Mouse (Mus musculus): Measurements from ENCODE around the gene Axin2. TPM values are rescaled to one million over a fixed set of nuclear protein-coding genes. Genes with fewer than 3 reads are reported as not detected.

The Axin2 gene
- polyA plus RNA-seq, 2 experiments: 0.15 to 0.85 TPM

- WGBS (ENCODE audit: insufficient replicate concordance): 67% methylated on average over 17 of the region's 18 CpGs
Observed at GRCm38 (mm10) chr11:108935128-108935868, 15.1 kb downstream of the Axin2 start.

GRCm38 (mm10) chr11:108936016-108936792, 16.1 kb downstream of the Axin2 start:
- Histone ChIP-seq H3K4me2 (ENCODE audit: low read depth) (no peak overlapping the region), H3K36me3 (replicated peaks; ENCODE audit: control insufficient read depth, insufficient read depth, low read depth) (no peaks in the 10 kb centered on the region), H3K9me3 (ENCODE audit: control insufficient read depth, low read length) (no peaks in the 10 kb centered on the region), H3K4me3 (ENCODE audit: insufficient read depth in 1 of 2, low read depth in 2 of 2, low read length in 2 of 2) (no peak overlapping the region), H3K4me1 (replicated peaks; ENCODE audit: control insufficient read depth in 2 of 2, insufficient read depth in 2 of 2, low read length in 1 of 2) (no peaks in the 10 kb centered on the region), H3K27me3 (ENCODE audit: control insufficient read depth, insufficient read depth, low read length) (no peaks in the 10 kb centered on the region), H3K9ac (replicated peaks) (no peak overlapping the region), H3K27ac (no peak overlapping the region)
- TF ChIP-seq EP300 (IDR thresholded peaks at IDR 0.05; ENCODE audit: low read depth): no peak
- 58% methylated on average over 18 of the region's 18 CpGs for WGBS (ENCODE audit: insufficient replicate concordance)
- ATAC-seq (ENCODE audit: insufficient read depth) (no peak), DNase-seq (ENCODE audit: low read depth in 3 of 3, low spot score in 3 of 3) (no peak)

More at GRCm38 (mm10) chr11:108935128-108935868, 15.1 kb downstream of the Axin2 start:
- no peaks in the 10 kb centered on the region for H3K27me3 ChIP-seq (ENCODE audit: control insufficient read depth, insufficient read depth, low read length)
- H3K9me3 ChIP-seq (ENCODE audit: control insufficient read depth, low read length): no peaks in the 10 kb centered on the region
- no peak for DNase-seq (ENCODE audit: low read depth in 3 of 3, low spot score in 3 of 3)
- no peak overlapping the region for H3K4me2 ChIP-seq (ENCODE audit: low read depth)
- no peak overlapping the region for H3K27ac ChIP-seq
- H3K36me3 ChIP-seq (replicated peaks; ENCODE audit: control insufficient read depth, insufficient read depth, low read depth): no peaks in the 10 kb centered on the region
- TF ChIP-seq CTCF (IDR thresholded peaks at IDR 0.05; ENCODE audit: low read depth) (no peak), EP300 (IDR thresholded peaks at IDR 0.05; ENCODE audit: low read depth) (no peak)
- ATAC-seq (ENCODE audit: insufficient read depth): no peak
- no peak overlapping the region for H3K4me3 ChIP-seq (ENCODE audit: insufficient read depth in 1 of 2, low read depth in 2 of 2, low read length in 2 of 2)
- H3K4me1 ChIP-seq (replicated peaks; ENCODE audit: control insufficient read depth in 2 of 2, insufficient read depth in 2 of 2, low read length in 1 of 2): no peaks in the 10 kb centered on the region
- no peak overlapping the region for H3K9ac ChIP-seq (replicated peaks)

GRCm38 (mm10) chr11:108940655-108941412, 20.7 kb downstream of the Axin2 start:
- no peaks in the 10 kb centered on the region for H3K4me1 ChIP-seq (replicated peaks; ENCODE audit: control insufficient read depth in 2 of 2, insufficient read depth in 2 of 2, low read length in 1 of 2)
- H3K9ac ChIP-seq (replicated peaks): no peak overlapping the region
- H3K27me3 ChIP-seq (ENCODE audit: control insufficient read depth, insufficient read depth, low read length): no peaks in the 10 kb centered on the region
- H3K4me3 ChIP-seq (ENCODE audit: insufficient read depth in 1 of 2, low read depth in 2 of 2, low read length in 2 of 2): no peak overlapping the region
- H3K4me2 ChIP-seq (ENCODE audit: low read depth): no peak overlapping the region
- TF ChIP-seq CTCF (IDR thresholded peaks at IDR 0.05; ENCODE audit: low read depth) (no peak), EP300 (IDR thresholded peaks at IDR 0.05; ENCODE audit: low read depth) (no peak)
- ATAC-seq (ENCODE audit: insufficient read depth) (no peak), DNase-seq (ENCODE audit: low read depth in 3 of 3, low spot score in 3 of 3) (no peak)
- no peaks in the 10 kb centered on the region for H3K36me3 ChIP-seq (replicated peaks; ENCODE audit: control insufficient read depth, insufficient read depth, low read depth)
- 75% methylated on average over 19 of the region's 19 CpGs for WGBS (ENCODE audit: insufficient replicate concordance)
- H3K27ac ChIP-seq: no peak overlapping the region
- H3K9me3 ChIP-seq (ENCODE audit: control insufficient read depth, low read length): no peaks in the 10 kb centered on the region

- DNase-seq (ENCODE audit: low read depth in 3 of 3, low spot score in 3 of 3) (no peak), ATAC-seq (ENCODE audit: insufficient read depth) (no peak)
- no peak overlapping the region for H3K4me2 ChIP-seq (ENCODE audit: low read depth)
- no peaks in the 10 kb centered on the region for H3K36me3 ChIP-seq (replicated peaks; ENCODE audit: control insufficient read depth, insufficient read depth, low read depth)
- no peak overlapping the region for H3K27ac ChIP-seq
- WGBS (ENCODE audit: insufficient replicate concordance): 78% methylated on average over 18 of the region's 18 CpGs
- H3K9me3 ChIP-seq (ENCODE audit: control insufficient read depth, low read length): no peaks in the 10 kb centered on the region
- H3K4me1 ChIP-seq (replicated peaks; ENCODE audit: control insufficient read depth in 2 of 2, insufficient read depth in 2 of 2, low read length in 1 of 2): no peaks in the 10 kb centered on the region
- TF ChIP-seq EP300 (IDR thresholded peaks at IDR 0.05; ENCODE audit: low read depth) (no peak), CTCF (IDR thresholded peaks at IDR 0.05; ENCODE audit: low read depth) (no peak)
- no peaks in the 10 kb centered on the region for H3K27me3 ChIP-seq (ENCODE audit: control insufficient read depth, insufficient read depth, low read length)
- no peak overlapping the region for H3K4me3 ChIP-seq (ENCODE audit: insufficient read depth in 1 of 2, low read depth in 2 of 2, low read length in 2 of 2)
- H3K9ac ChIP-seq (replicated peaks): no peak overlapping the region
Observed at GRCm38 (mm10) chr11:108941836-108942235, 21.7 kb downstream of the Axin2 start.

GRCm38 (mm10) chr11:108943741-108944140, 23.6 kb downstream of the Axin2 start:
- 64% methylated on average over 11 of the region's 11 CpGs for WGBS (ENCODE audit: insufficient replicate concordance)
- TF ChIP-seq CTCF (IDR thresholded peaks at IDR 0.05; ENCODE audit: low read depth) (no peak), EP300 (IDR thresholded peaks at IDR 0.05; ENCODE audit: low read depth) (no peak)
- no peak for DNase-seq (ENCODE audit: low read depth in 3 of 3, low spot score in 3 of 3)

More at GRCm38 (mm10) chr11:108943741-108944140, 23.6 kb downstream of the Axin2 start:
- H3K4me2 ChIP-seq (ENCODE audit: low read depth): no peak overlapping the region
- no peaks in the 10 kb centered on the region for H3K36me3 ChIP-seq (replicated peaks; ENCODE audit: control insufficient read depth, insufficient read depth, low read depth)
- H3K4me1 ChIP-seq (replicated peaks; ENCODE audit: control insufficient read depth in 2 of 2, insufficient read depth in 2 of 2, low read length in 1 of 2): no peaks in the 10 kb centered on the region
- no peak overlapping the region for H3K4me3 ChIP-seq (ENCODE audit: insufficient read depth in 1 of 2, low read depth in 2 of 2, low read length in 2 of 2)
- H3K27me3 ChIP-seq (ENCODE audit: control insufficient read depth, insufficient read depth, low read length): no peaks in the 10 kb centered on the region
- no peak for ATAC-seq (ENCODE audit: insufficient read depth)
- no peak overlapping the region for H3K27ac ChIP-seq
- H3K9me3 ChIP-seq (ENCODE audit: control insufficient read depth, low read length): no peaks in the 10 kb centered on the region
- H3K9ac ChIP-seq (replicated peaks): no peak overlapping the region
